Mouse (Mus musculus): ENCODE results near the gene Trpc7. TPM values are rescaled to one million over a fixed set of nuclear protein-coding genes. Genes with fewer than 3 reads are reported as not detected.

Trpc7 gene
- polyA plus RNA-seq, 1 experiment from 2014 or later, result 3.6 TPM

DNA sequence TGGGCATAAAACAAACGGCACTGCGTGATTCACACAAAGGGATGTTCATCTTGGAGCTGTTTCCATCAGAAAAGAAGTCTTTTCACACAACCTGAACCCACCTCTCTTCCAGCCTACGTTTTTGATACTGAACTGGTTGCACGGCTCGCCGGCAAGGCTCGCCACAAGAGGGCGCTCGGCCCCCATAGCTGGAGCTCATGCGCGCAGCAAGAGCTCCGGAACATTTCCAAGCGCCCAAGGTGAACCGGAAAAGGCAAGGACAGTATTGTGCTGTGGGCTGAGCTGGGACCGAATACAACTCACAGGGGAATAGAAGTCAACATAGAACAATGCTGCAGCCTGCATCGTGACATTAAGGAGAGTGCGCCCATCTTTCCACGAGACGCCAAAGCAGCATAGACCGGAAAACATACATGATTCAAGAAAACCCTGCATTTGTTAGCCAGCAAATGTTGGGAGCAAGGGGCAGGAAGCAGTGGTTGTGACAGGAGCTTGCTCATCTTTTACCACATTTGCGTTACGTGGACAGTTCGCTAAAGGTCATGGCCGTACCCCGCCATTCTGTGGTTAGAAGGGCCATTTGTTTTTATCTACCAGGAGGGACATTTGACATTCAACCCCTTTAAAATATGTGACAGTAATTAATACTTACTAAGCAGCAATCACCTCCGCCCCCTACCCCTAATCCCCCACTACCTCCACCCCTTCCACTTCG lies 88.9 kb downstream of the Trpc7 start:
- peak; percentile 74 for ATAC-seq (ENCODE audit: low FRiP score)
- H3K36me3 ChIP-seq (replicated peaks; ENCODE audit: control insufficient read depth, insufficient read depth), result no peaks in the 10 kb centered on the region
- peak overlapping the region; percentile 41 for H3K9ac ChIP-seq
- peak; percentile 96 for DNase-seq (ENCODE audit: low spot score)
- H3K4me2 ChIP-seq (replicated peaks), result peak overlapping the region; percentile 50
- no peaks in the 10 kb centered on the region for H3K9me3 ChIP-seq (ENCODE audit: control insufficient read depth, low read length)
- peaks cover 5% of the 10 kb centered on the region; the same call in 1 of the 2 replicates for H3K4me1 ChIP-seq (replicated peaks; ENCODE audit: control insufficient read depth, insufficient read depth, low read length)
- H3K27ac ChIP-seq, result no peak overlapping the region
- H3K27me3 ChIP-seq (ENCODE audit: control insufficient read depth, insufficient read depth, low read length), result no peaks in the 10 kb centered on the region
- 8% methylated on average over 27 of the region's 27 CpGs for WGBS
- H3K4me3 ChIP-seq (replicated peaks; ENCODE audit: low read length), result 0 out of 2 replicates have a peak overlapping the region, but pooled peaks have one; percentile 6

DNA sequence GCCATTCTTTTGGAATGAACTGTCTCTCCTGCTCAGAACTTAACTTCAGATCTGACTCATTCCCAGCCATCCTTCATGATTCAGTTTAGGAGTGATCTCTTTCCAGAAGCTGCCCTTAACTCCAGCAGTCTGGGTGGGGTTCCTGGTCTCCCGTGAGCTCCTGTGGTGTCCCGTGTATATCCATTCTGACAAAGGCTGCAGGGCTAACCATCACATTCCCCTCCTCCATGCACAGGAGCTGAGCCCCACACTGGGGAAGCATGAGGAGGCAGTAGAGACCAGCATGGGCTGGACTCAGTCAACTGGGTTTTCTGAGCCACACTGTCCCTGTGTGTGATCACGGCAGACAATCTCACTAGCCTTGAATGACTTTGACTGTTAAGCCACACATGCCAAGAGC lies 90.7 kb downstream of the Trpc7 start:
- peaks cover 5% of the 10 kb centered on the region; the same call in 1 of the 2 replicates for H3K4me1 ChIP-seq (replicated peaks; ENCODE audit: control insufficient read depth, insufficient read depth, low read length)
- peak overlapping the region; percentile 32; the same call in 1 of the 2 replicates for H3K27ac ChIP-seq
- no peak for ATAC-seq (ENCODE audit: low FRiP score)
- no peaks in the 10 kb centered on the region for H3K9me3 ChIP-seq (ENCODE audit: control insufficient read depth, low read length)
- H3K4me2 ChIP-seq (replicated peaks), result no peak overlapping the region
- H3K27me3 ChIP-seq (ENCODE audit: control insufficient read depth, insufficient read depth, low read length), result no peaks in the 10 kb centered on the region
- H3K36me3 ChIP-seq (replicated peaks; ENCODE audit: control insufficient read depth, insufficient read depth), result no peaks in the 10 kb centered on the region
- H3K4me3 ChIP-seq (replicated peaks; ENCODE audit: low read length), result no peak overlapping the region
- no peak overlapping the region for H3K9ac ChIP-seq
- DNase-seq (ENCODE audit: low spot score), result no peak
- WGBS, result 85% methylated on average over 3 of the region's 3 CpGs

DNA sequence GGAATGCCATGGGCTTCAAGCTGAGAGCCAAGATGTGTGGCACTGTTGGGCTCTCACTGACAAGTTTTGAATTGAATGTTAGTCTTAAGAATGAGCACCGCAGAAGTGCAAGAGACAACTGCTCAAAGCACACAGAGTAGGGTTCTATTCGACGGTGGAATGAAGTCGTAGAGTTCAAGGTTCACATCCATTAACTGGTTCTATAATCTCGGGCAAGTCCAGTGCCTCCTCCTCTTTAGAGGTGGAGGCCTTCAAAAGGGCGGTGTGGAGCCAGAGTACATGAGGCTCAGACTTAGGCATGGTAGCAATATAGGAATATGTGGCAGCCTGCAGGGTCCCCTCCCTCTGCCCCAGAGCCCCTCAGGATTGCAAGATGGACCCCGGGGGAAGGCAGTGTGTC lies 98.3 kb downstream of the Trpc7 start:
- Histone ChIP-seq H3K4me1 (replicated peaks; ENCODE audit: control insufficient read depth, insufficient read depth, low read length) (peaks cover 11% of the 10 kb centered on the region; the same call in 1 of the 2 replicates), H3K27ac (no peak overlapping the region), H3K36me3 (replicated peaks; ENCODE audit: control insufficient read depth, insufficient read depth) (no peaks in the 10 kb centered on the region), H3K4me2 (replicated peaks) (no peak overlapping the region), H3K9me3 (ENCODE audit: control insufficient read depth, low read length) (no peaks in the 10 kb centered on the region), H3K27me3 (ENCODE audit: control insufficient read depth, insufficient read depth, low read length) (no peaks in the 10 kb centered on the region), H3K4me3 (replicated peaks; ENCODE audit: low read length) (no peak overlapping the region), H3K9ac (no peak overlapping the region)
- no peak for DNase-seq (ENCODE audit: low spot score)
- ATAC-seq (ENCODE audit: low FRiP score), result no peak
- WGBS, result 81% methylated on average over 7 of the region's 7 CpGs

DNA sequence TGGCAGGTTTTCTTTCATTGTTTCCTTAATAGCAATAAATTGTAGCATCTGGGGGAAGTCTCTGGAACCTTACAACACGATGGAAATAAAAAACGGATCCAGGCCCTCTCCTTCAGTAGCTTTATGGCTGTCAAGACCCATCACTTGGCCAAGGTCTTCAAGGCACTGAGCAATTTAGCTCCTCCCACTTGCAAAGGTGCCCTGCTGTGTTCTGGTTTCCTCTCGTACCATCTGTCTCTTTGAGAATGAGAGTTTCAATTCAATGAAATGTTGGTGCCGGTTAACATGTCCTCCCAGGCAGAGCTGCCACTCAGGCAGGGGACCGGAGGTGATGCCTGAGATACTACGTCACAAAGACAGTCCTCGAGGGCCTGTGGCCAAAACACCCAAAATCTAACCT lies 100.3 kb downstream of the Trpc7 start:
- H3K4me1 ChIP-seq (replicated peaks; ENCODE audit: control insufficient read depth, insufficient read depth, low read length), result peaks cover 17% of the 10 kb centered on the region; the same call in 1 of the 2 replicates
- H3K9ac ChIP-seq, result no peak overlapping the region
- no peaks in the 10 kb centered on the region for H3K9me3 ChIP-seq (ENCODE audit: control insufficient read depth, low read length)
- 63% methylated on average over 7 of the region's 7 CpGs for WGBS
- H3K27ac ChIP-seq, result no peak overlapping the region
- H3K4me3 ChIP-seq (replicated peaks; ENCODE audit: low read length), result no peak overlapping the region
- no peaks in the 10 kb centered on the region for H3K36me3 ChIP-seq (replicated peaks; ENCODE audit: control insufficient read depth, insufficient read depth)
- no peaks in the 10 kb centered on the region for H3K27me3 ChIP-seq (ENCODE audit: control insufficient read depth, insufficient read depth, low read length)
- no peak overlapping the region for H3K4me2 ChIP-seq (replicated peaks)
- DNase-seq (ENCODE audit: low spot score) (no peak), ATAC-seq (ENCODE audit: low FRiP score) (no peak)

DNA sequence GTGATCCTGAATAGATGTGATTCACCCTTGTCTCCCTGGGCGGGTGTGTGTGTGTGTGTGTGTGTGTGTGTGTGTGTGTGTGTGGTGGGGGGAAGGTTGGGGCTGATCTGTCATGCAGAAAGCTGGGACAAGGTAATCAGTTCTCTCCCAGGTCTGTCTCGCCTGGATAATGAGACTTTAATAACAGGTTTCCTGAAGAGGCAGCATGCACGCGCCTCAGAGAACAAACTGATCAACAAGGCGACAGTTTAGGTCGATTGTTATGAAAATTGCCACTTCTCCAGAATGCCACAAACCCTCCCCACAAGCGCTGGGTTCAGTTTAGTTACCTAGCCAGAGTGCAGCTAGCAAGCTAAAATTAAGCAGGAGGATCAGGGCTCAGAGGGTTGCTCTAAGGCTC lies 101.4 kb downstream of the Trpc7 start:
- Histone ChIP-seq H3K9me3 (ENCODE audit: control insufficient read depth, low read length) (no peaks in the 10 kb centered on the region), H3K27ac (peak overlapping the region; percentile 1; the same call in 1 of the 2 replicates), H3K27me3 (ENCODE audit: control insufficient read depth, insufficient read depth, low read length) (no peaks in the 10 kb centered on the region), H3K4me3 (replicated peaks; ENCODE audit: low read length) (no peak overlapping the region), H3K9ac (0 out of 2 replicates have a peak overlapping the region, but pooled peaks have one; percentile 6), H3K4me2 (replicated peaks) (no peak overlapping the region), H3K36me3 (replicated peaks; ENCODE audit: control insufficient read depth, insufficient read depth) (no peaks in the 10 kb centered on the region), H3K4me1 (replicated peaks; ENCODE audit: control insufficient read depth, insufficient read depth, low read length) (peaks cover 17% of the 10 kb centered on the region; the same call in 1 of the 2 replicates)
- DNase-seq (ENCODE audit: low spot score), result no peak
- 33% methylated on average over 7 of the region's 7 CpGs for WGBS
- no peak for ATAC-seq (ENCODE audit: low FRiP score)

DNA sequence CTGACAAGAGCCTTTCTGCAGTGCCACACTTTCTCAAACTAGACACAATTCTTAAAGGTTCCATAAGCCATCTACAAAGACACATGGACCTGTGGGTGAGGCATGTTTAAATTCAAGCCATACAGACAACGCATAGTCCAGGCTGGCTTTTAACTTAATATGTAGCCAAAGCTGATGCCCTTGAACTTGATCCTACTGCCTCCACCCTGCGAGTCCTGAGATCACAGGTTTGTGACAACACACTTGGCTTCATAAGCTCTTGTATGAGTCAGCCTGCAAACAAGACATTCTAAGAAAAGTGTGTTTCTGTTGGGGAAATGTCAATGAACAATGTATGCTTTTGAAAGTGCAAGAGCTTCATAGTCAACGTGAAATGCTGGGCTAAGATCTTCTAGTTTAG lies 102.9 kb downstream of the Trpc7 start:
- Histone ChIP-seq H3K4me1 (replicated peaks; ENCODE audit: control insufficient read depth, insufficient read depth, low read length) (peaks cover 17% of the 10 kb centered on the region; the same call in 1 of the 2 replicates), H3K4me2 (replicated peaks) (no peak overlapping the region), H3K36me3 (replicated peaks; ENCODE audit: control insufficient read depth, insufficient read depth) (no peaks in the 10 kb centered on the region), H3K9ac (no peak overlapping the region), H3K9me3 (ENCODE audit: control insufficient read depth, low read length) (no peaks in the 10 kb centered on the region), H3K27ac (no peak overlapping the region), H3K27me3 (ENCODE audit: control insufficient read depth, insufficient read depth, low read length) (no peaks in the 10 kb centered on the region), H3K4me3 (replicated peaks; ENCODE audit: low read length) (no peak overlapping the region)
- DNase-seq (ENCODE audit: low spot score) (no peak), ATAC-seq (ENCODE audit: low FRiP score) (no peak)
- WGBS, result 86% methylated on average over 3 of the region's 3 CpGs

DNA sequence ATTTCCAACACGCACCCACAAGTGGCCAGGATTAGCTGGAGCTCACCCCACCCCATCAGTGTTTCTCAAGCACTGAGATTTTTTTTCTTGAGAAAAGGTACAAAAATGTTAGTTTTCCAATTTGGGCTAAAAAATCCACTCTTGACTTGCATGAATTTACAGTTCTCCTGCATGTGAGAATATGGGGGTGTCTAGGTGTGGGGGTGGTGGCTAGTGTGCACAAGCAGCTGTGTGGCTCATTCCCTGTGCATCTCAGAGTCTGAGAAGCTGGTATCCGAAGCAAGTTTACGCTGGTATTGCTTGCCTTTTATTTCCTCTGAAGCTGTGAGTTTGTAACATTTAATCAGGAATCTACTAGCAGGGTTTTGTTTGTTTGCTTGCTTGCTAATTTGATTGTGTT lies 105.1 kb downstream of the Trpc7 start:
- H3K4me2 ChIP-seq (replicated peaks), result no peak overlapping the region
- H3K9ac ChIP-seq, result no peak overlapping the region
- no peak overlapping the region for H3K4me3 ChIP-seq (replicated peaks; ENCODE audit: low read length)
- H3K36me3 ChIP-seq (replicated peaks; ENCODE audit: control insufficient read depth, insufficient read depth), result no peaks in the 10 kb centered on the region
- ATAC-seq (ENCODE audit: low FRiP score), result no peak
- WGBS, result 89% methylated on average over 3 of the region's 3 CpGs
- H3K27ac ChIP-seq, result no peak overlapping the region
- no peak for DNase-seq (ENCODE audit: low spot score)
- no peaks in the 10 kb centered on the region for H3K9me3 ChIP-seq (ENCODE audit: control insufficient read depth, low read length)
- H3K4me1 ChIP-seq (replicated peaks; ENCODE audit: control insufficient read depth, insufficient read depth, low read length), result peaks cover 17% of the 10 kb centered on the region; the same call in 1 of the 2 replicates
- H3K27me3 ChIP-seq (ENCODE audit: control insufficient read depth, insufficient read depth, low read length), result no peaks in the 10 kb centered on the region

DNA sequence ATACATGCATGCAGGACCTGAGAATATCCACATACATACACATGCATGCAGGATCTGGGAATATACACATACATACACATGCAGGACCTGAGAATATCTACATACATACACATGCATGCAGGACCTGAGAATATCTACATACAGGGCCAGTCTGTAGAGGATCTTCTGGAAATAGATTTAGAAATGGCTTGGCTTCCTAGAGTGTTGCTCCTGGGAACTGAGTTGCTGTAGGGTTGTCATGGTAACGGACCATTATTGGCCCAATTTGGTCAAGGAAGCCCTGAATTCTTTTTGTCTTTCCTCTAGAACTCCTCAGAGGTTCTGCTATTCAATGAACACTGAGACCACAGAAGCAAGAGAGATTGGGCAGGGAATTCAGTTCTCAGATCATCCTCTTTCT lies 113.2 kb downstream of the Trpc7 start:
- Histone ChIP-seq H3K4me1 (replicated peaks; ENCODE audit: control insufficient read depth, insufficient read depth, low read length) (peaks cover 17% of the 10 kb centered on the region), H3K27me3 (ENCODE audit: control insufficient read depth, insufficient read depth, low read length) (no peaks in the 10 kb centered on the region), H3K9me3 (ENCODE audit: control insufficient read depth, low read length) (0 out of 2 replicates have a peak, but pooled peaks cover 5% of the 10 kb centered on the region), H3K36me3 (replicated peaks; ENCODE audit: control insufficient read depth, insufficient read depth) (no peaks in the 10 kb centered on the region), H3K27ac (no peak overlapping the region), H3K9ac (no peak overlapping the region), H3K4me2 (replicated peaks) (no peak overlapping the region), H3K4me3 (replicated peaks; ENCODE audit: low read length) (no peak overlapping the region)
- DNase-seq (ENCODE audit: low spot score) (no peak), ATAC-seq (ENCODE audit: low FRiP score) (no peak)
- 89% methylated on average over 1 of the region's 1 CpGs for WGBS

DNA sequence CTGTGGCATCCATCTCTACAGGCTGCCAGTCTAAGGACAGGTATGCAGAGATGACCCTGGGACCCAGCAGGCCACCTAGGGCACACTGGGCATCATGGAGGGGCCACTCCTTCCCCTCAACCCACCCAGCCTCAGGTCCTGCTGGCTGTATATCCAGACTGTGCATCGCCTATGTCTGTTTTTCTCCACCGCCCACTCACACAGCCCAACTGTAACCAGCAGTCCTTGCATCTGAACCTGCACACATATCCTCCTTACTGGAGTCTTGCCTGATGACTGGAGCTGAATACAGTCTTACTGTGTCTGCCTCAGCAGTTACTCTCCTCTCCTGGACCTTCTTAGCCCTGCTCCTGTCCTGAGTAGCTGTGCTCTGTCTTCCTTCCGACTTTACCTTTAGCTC lies 114.1 kb downstream of the Trpc7 start:
- Histone ChIP-seq H3K27ac (peak overlapping the region; percentile 39), H3K4me1 (replicated peaks; ENCODE audit: control insufficient read depth, insufficient read depth, low read length) (peaks cover 17% of the 10 kb centered on the region), H3K36me3 (replicated peaks; ENCODE audit: control insufficient read depth, insufficient read depth) (no peaks in the 10 kb centered on the region), H3K4me3 (replicated peaks; ENCODE audit: low read length) (no peak overlapping the region), H3K9ac (no peak overlapping the region), H3K9me3 (ENCODE audit: control insufficient read depth, low read length) (0 out of 2 replicates have a peak, but pooled peaks cover 5% of the 10 kb centered on the region), H3K4me2 (replicated peaks) (no peak overlapping the region), H3K27me3 (ENCODE audit: control insufficient read depth, insufficient read depth, low read length) (no peaks in the 10 kb centered on the region)
- no peak for ATAC-seq (ENCODE audit: low FRiP score)
- WGBS, result 88% methylated on average over 3 of the region's 3 CpGs
- no peak for DNase-seq (ENCODE audit: low spot score)
